Mouse (Mus musculus): ENCODE data around the gene Kdelr2. TPM values are rescaled to one million over a fixed set of nuclear protein-coding genes. Genes with fewer than 3 reads are reported as not detected.
A peak's percentile ranks its signal among the peaks of the same experiment; 100 is the strongest.

Kdelr2 gene
- polyA plus RNA-seq, 1 experiment from 2014 or later: 123 TPM

GRCm38 (mm10) chr5:143405200-143405599, 1.6 kb downstream of the Kdelr2 start:
- no peak overlapping the region for H3K9ac ChIP-seq
- H3K4me2 ChIP-seq: peak overlapping the region; percentile 84; the same call in 1 of the 2 replicates

GRCm38 (mm10) chr5:143406548-143406947, 2.9 kb downstream of the Kdelr2 start:
- Histone ChIP-seq H3K27me3 (replicated peaks) (no peaks in the 10 kb centered on the region), H3K9me3 (no peaks in the 10 kb centered on the region), H3K4me2 (no peak overlapping the region), H3K27ac (no peak overlapping the region), H3K4me1 (peaks cover 33% of the 10 kb centered on the region), H3K4me3 (no peak overlapping the region), H3K9ac (no peak overlapping the region), H3K36me3 (replicated peaks) (peaks cover 5% of the 10 kb centered on the region; the same call in 1 of the 2 replicates)
- 95% methylated on average over 9 of the region's 9 CpGs for WGBS
- no peak for ATAC-seq (replicated peaks)

More at GRCm38 (mm10) chr5:143405200-143405599, 1.6 kb downstream of the Kdelr2 start:
- Histone ChIP-seq H3K27me3 (replicated peaks) (no peaks in the 10 kb centered on the region), H3K36me3 (replicated peaks) (peaks cover 5% of the 10 kb centered on the region; the same call in 1 of the 2 replicates), H3K4me1 (peaks cover 33% of the 10 kb centered on the region), H3K27ac (no peak overlapping the region), H3K4me3 (no peak overlapping the region), H3K9me3 (no peaks in the 10 kb centered on the region)
- no peak for ATAC-seq (replicated peaks)
- WGBS: 88% methylated on average over 9 of the region's 9 CpGs

- Histone ChIP-seq H3K4me3 (no peak overlapping the region), H3K9ac (no peak overlapping the region), H3K4me1 (peaks cover 22% of the 10 kb centered on the region), H3K27ac (no peak overlapping the region), H3K36me3 (replicated peaks) (peaks cover 10% of the 10 kb centered on the region), H3K27me3 (replicated peaks) (no peaks in the 10 kb centered on the region), H3K9me3 (no peaks in the 10 kb centered on the region), H3K4me2 (no peak overlapping the region)
- no peak for ATAC-seq (replicated peaks)
- WGBS: 82% methylated on average over 3 of the region's 3 CpGs
These were observed 5.6 kb downstream of the Kdelr2 start for GRCm38 (mm10) chr5:143409239-143409638.

- no peak overlapping the region for H3K27ac ChIP-seq
- no peak overlapping the region for H3K4me2 ChIP-seq
- H3K27me3 ChIP-seq (replicated peaks): no peaks in the 10 kb centered on the region
- H3K36me3 ChIP-seq (replicated peaks): peaks cover 7% of the 10 kb centered on the region
- H3K9ac ChIP-seq: no peak overlapping the region
- H3K9me3 ChIP-seq: no peaks in the 10 kb centered on the region
- 0 out of 2 replicates have a peak, but pooled peaks cover 5% of the 10 kb centered on the region for H3K4me1 ChIP-seq
- no peak for ATAC-seq (replicated peaks)
- WGBS: 85% methylated on average over 4 of the region's 4 CpGs
- H3K4me3 ChIP-seq: no peak overlapping the region
These were observed 7.3 kb downstream of the Kdelr2 start for GRCm38 (mm10) chr5:143410841-143411395.

- Histone ChIP-seq H3K36me3 (replicated peaks) (peaks cover 48% of the 10 kb centered on the region), H3K9ac (no peak overlapping the region), H3K9me3 (no peaks in the 10 kb centered on the region), H3K27me3 (replicated peaks) (no peaks in the 10 kb centered on the region), H3K4me2 (no peak overlapping the region), H3K27ac (no peak overlapping the region), H3K4me3 (no peak overlapping the region), H3K4me1 (no peaks in the 10 kb centered on the region)
- ATAC-seq (replicated peaks): no peak
- 86% methylated on average over 4 of the region's 4 CpGs for WGBS
These were observed 17.8 kb downstream of the Kdelr2 start for GRCm38 (mm10) chr5:143421484-143421883.

GRCm38 (mm10) chr5:143422990-143423389, 19.4 kb downstream of the Kdelr2 start:
- Histone ChIP-seq H3K27ac (no peak overlapping the region), H3K4me2 (no peak overlapping the region), H3K4me3 (no peak overlapping the region), H3K9me3 (no peaks in the 10 kb centered on the region), H3K36me3 (replicated peaks) (peaks cover 36% of the 10 kb centered on the region), H3K27me3 (replicated peaks) (no peaks in the 10 kb centered on the region), H3K9ac (no peak overlapping the region), H3K4me1 (no peaks in the 10 kb centered on the region)
- 91% methylated on average over 4 of the region's 4 CpGs for WGBS
- no peak for ATAC-seq (replicated peaks)

GRCm38 (mm10) chr5:143423899-143424519, 20.4 kb downstream of the Kdelr2 start:
- Histone ChIP-seq H3K9ac (no peak overlapping the region), H3K36me3 (replicated peaks) (peaks cover 26% of the 10 kb centered on the region), H3K4me2 (no peak overlapping the region), H3K27ac (no peak overlapping the region), H3K9me3 (no peaks in the 10 kb centered on the region), H3K27me3 (replicated peaks) (no peaks in the 10 kb centered on the region), H3K4me1 (no peaks in the 10 kb centered on the region), H3K4me3 (no peak overlapping the region)
- no peak for ATAC-seq (replicated peaks)
- WGBS: 28% methylated on average over 6 of the region's 6 CpGs

GRCm38 (mm10) chr5:143434421-143434820, 30.8 kb downstream of the Kdelr2 start:
- Histone ChIP-seq H3K36me3 (replicated peaks) (no peaks in the 10 kb centered on the region), H3K9ac (no peak overlapping the region), H3K27me3 (replicated peaks) (no peaks in the 10 kb centered on the region), H3K27ac (no peak overlapping the region), H3K4me1 (no peaks in the 10 kb centered on the region), H3K4me3 (no peak overlapping the region), H3K9me3 (no peaks in the 10 kb centered on the region), H3K4me2 (no peak overlapping the region)
- WGBS: 3% methylated on average over 4 of the region's 4 CpGs
- no peak for ATAC-seq (replicated peaks)

GRCm38 (mm10) chr5:143441298-143441697, 37.7 kb downstream of the Kdelr2 start:
- Histone ChIP-seq H3K36me3 (replicated peaks) (no peaks in the 10 kb centered on the region), H3K9me3 (no peaks in the 10 kb centered on the region), H3K4me2 (no peak overlapping the region), H3K4me1 (no peaks in the 10 kb centered on the region), H3K4me3 (no peak overlapping the region), H3K9ac (no peak overlapping the region), H3K27ac (no peak overlapping the region), H3K27me3 (replicated peaks) (no peaks in the 10 kb centered on the region)
- no peak for ATAC-seq (replicated peaks)
- 78% methylated on average over 3 of the region's 3 CpGs for WGBS

- 86% methylated on average over 12 of the region's 12 CpGs for WGBS
- Histone ChIP-seq H3K27ac (no peak overlapping the region), H3K4me1 (no peaks in the 10 kb centered on the region), H3K9ac (no peak overlapping the region), H3K36me3 (replicated peaks) (no peaks in the 10 kb centered on the region), H3K4me2 (no peak overlapping the region), H3K9me3 (no peaks in the 10 kb centered on the region), H3K4me3 (no peak overlapping the region), H3K27me3 (replicated peaks) (no peaks in the 10 kb centered on the region)
- no peak for ATAC-seq (replicated peaks)
These were observed 38.1 kb downstream of the Kdelr2 start for GRCm38 (mm10) chr5:143441753-143442152.

- no peaks in the 10 kb centered on the region for H3K27me3 ChIP-seq (replicated peaks)
- peak overlapping the region; percentile 93 for H3K4me3 ChIP-seq
- WGBS: 76% methylated on average over 11 of the region's 11 CpGs
- peak overlapping the region; percentile 82 for H3K9ac ChIP-seq
- ATAC-seq (replicated peaks): no peak
- H3K4me2 ChIP-seq: peak overlapping the region; percentile 84
- peaks cover 17% of the 10 kb centered on the region for H3K4me1 ChIP-seq
- H3K36me3 ChIP-seq (replicated peaks): peaks cover 3% of the 10 kb centered on the region; the same call in 1 of the 2 replicates
- no peaks in the 10 kb centered on the region for H3K9me3 ChIP-seq
- H3K27ac ChIP-seq: peak overlapping the region; percentile 82
These were observed 60.0 kb downstream of the Kdelr2 start for GRCm38 (mm10) chr5:143463671-143464070.

- peak within 1 kb of the TSS; percentile 84 for H3K4me2 ChIP-seq
- H3K9me3 ChIP-seq: no peaks in the 10 kb centered on the region
- peak; percentile 97 for ATAC-seq (replicated peaks)
- H3K27me3 ChIP-seq (replicated peaks): no peaks in the 10 kb centered on the region
- H3K4me3 ChIP-seq: peak within 1 kb of the TSS; percentile 93
- WGBS: 2% methylated on average over 43 of the region's 43 CpGs
- H3K4me1 ChIP-seq: peaks cover 17% of the 10 kb centered on the region
- peaks cover 4% of the 10 kb centered on the region; the same call in 1 of the 2 replicates for H3K36me3 ChIP-seq (replicated peaks)
- peak within 1 kb of the TSS; percentile 82 for H3K27ac ChIP-seq
- H3K9ac ChIP-seq: peak within 1 kb of the TSS; percentile 82
These were observed 60.6 kb downstream of the Kdelr2 start, which contains the start of gene Daglb for GRCm38 (mm10) chr5:143464100-143464756. Gene Daglb, plus strand, starts transcription at chr5:143464584.
